Mouse (Mus musculus): ENCODE results near the gene Clip2.

Gene Clip2

DNA sequence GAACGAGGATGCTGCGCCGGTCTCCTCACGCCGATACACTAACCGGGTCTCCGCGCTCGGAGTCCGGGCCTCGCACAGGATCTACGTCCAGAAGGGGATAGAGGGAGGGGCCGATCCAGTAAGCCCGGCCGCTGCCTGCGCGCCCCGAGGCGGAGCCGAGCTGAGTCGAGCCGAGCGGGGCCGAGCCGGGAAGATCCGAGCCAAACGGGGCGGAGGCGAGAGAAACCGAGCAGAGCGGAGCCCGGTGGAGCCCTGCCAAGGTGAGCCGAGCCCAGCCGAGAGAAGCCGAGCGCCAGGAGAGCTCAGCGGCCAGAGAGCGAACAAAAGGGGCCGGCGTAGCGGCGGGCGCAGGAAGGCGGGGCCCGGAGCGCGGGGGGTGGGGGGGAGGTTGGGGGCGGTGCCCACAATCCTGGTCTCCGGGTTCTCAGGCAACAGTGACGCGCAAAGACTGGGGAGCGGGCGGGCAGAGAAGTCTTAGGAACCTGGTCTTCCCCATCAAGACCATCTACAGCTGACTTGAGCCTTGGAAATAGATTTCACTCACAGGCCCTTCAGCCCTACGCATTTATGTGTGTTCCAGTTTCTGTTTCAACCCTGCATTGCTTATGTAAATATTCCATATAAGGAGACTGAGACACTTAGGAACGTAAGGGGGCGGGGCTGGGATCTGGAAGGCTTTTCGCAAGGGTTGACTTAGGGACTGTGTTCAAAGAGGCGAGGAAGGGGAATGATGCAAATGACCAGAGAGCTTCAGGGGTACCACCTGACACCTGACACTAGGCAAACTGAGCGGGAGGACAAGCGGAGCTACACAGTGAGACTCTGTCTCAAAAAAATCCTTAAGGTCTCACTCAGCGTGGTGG, at the start of gene Clip2:
Gene Clip2 (minus strand): TSS at position 325 of the 863 bp plus-strand sequence.
- DNase-seq (ENCODE audit: low spot score in 2 of 2): peak; percentile 96 to 98

DNA sequence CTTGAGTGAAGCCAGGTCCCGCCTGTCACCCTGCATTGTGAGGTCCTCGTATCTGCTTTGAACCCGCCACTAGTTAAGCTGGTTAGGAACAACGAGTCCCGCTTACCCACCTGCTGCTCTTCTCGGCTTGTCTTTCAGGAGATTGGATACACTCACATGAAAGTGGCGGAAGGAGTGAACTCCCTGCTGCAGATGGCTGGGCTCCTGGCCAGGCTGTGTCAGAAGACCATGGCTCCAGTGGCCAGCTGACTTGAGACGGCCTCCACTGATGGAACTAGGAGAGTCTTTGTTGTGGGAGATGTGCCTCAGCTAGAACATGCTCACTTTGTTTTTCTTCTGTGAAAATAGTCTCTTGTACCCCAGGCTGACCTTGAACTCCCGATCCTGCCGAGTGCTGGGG, 45.5 kb upstream of the Clip2 start:
- DNase-seq (ENCODE audit: low spot score in 2 of 2): peak in 1 of 2 experiments; percentile 36

DNA sequence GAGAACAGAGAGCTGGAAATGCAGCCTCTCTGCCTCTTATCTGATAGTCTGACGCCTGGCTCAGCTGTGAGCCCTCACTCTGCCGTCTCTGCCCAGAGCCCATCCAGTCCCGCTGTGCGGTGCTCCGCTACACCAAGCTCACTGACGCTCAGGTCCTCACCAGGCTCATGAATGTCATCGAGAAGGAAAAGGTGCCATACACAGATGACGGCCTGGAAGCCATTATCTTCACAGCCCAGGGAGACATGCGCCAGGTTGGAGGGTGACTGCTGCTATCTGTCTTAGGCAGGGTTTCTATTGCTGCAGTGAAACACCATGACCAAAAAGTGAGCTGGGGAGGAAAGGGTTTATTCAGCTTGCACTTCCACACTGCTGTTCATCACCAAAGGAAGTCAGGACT, 40.9 kb upstream of the Clip2 start:
- DNase-seq (ENCODE audit: low spot score in 2 of 2): no peak

DNA sequence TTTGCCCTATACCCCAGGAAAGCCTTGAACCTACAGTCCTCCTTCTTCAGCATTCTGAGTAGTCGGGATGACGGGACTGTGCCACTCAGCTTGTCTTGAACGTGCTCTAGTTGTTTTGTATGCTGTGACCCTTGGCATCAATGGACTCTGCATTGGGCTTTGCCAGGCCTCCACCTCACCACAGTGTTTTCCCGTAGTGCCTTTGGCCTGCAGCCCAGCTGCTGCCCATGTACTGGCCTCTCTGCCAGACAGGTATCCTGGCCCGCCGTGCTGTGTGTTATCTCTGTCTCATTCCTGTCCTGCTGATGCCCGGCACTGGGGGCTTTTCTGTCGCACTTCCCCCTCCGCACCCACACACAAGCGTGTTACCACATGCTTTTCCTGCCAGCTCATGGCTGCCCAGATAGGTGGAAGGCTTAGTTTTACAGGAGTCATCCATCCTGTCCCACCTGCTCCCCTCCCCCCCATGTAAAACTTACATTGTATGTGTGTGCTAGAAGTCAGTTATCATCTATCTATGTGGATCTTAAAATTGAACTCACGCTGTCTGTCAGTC, 39.9 kb upstream of the Clip2 start:
- DNase-seq (ENCODE audit: low spot score in 2 of 2): peak in 1 of 2 experiments; percentile 39

DNA sequence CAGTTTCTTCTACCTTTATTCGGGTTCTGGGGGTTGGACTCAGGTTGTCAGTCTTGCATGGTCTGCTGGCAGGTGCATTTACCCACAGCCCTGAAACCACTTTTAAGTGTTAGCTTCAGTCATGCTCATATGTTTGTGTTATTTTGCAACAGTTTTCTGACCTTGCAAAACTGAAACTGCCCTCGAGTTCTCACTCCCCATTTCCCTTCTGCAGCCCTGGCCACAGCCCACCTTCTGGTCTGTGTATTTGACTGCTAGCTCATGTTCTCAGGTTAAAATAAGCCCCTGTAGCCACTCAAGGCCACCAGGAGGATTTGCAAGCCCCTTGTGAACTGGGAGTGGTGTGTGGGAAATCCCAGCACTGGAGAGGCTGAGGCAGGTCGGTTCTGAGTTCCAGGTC, 37.7 kb upstream of the Clip2 start:
- no peak for DNase-seq (ENCODE audit: low spot score in 2 of 2)

DNA sequence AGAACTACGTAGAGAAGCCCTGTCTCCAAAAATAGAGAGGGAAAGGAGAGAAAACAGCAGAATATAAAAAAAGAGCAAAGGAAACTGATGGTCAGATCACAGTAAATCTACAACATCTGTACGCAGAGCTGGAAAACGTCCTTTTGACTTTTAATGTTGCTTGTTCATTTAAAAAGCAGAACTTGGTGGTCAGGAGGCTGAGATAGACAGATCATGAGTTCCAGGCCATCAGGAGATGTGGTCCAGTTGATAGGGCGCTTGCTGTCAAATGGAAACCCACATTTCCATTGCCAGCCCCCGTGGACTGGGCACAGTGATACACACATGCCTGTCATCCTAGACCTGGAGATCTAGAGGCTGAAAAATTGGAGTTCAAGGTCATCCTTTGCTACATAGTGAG, 32.6 kb upstream of the Clip2 start:
- DNase-seq (ENCODE audit: low spot score in 2 of 2): no peak

DNA sequence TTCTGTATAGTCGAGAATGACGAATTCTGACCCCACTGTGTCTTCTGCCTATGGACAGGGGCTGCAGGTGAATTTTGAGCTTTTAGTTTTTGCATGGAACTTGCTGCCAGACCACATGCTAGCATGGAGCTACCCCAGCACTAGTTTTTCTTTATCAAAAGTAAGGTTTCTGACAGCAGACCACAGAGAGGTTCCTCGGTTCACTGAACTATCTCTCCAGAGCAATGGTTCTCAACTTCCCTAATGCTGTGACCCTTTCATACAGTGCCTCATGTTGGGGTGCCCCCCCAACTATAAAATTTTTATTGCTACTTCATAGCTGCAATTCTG, 31.6 kb upstream of the Clip2 start:
- DNase-seq (ENCODE audit: low spot score in 2 of 2): no peak

DNA sequence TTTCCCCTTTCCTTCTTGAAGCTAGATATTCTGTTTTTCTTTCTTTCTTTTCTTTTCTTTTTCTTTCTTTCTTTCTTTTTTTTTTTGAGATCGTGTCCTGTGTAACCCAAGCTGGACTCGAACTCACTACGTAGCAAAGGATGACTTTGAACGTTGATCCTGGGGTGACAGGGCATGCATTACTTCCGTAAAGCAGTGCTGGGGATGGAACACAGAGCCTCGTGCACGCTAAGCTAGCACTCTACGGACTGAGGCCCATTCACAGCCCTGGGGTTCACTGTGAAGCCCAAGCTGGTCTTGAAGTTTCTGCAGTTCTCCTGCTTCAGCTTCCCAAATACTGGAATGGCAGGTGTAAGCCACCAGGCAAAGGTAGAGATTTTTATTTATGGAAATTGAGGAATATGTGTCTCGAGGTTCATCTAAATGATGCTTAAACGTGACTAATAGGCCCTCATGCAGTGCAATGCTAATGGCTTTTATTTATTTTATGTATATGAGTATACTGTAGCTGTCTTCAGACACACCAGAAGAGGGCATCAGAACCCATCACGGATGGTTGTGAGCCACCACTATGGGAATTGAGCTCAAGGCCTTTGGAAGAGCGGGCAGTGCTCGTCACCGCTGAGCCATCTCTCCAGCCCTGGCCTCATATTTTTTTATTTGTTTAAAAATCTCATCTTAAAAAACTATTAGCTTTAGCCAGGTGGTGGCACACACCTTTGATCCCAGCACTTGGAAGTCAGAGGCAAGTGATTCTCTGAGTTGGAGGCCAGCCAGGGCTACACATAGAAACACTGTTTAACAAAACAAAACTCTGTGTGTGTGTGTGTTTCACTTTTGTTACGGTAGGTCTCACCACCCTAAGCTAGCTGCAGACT, 31.0 kb upstream of the Clip2 start:
- DNase-seq (ENCODE audit: low spot score in 2 of 2): no peak

DNA sequence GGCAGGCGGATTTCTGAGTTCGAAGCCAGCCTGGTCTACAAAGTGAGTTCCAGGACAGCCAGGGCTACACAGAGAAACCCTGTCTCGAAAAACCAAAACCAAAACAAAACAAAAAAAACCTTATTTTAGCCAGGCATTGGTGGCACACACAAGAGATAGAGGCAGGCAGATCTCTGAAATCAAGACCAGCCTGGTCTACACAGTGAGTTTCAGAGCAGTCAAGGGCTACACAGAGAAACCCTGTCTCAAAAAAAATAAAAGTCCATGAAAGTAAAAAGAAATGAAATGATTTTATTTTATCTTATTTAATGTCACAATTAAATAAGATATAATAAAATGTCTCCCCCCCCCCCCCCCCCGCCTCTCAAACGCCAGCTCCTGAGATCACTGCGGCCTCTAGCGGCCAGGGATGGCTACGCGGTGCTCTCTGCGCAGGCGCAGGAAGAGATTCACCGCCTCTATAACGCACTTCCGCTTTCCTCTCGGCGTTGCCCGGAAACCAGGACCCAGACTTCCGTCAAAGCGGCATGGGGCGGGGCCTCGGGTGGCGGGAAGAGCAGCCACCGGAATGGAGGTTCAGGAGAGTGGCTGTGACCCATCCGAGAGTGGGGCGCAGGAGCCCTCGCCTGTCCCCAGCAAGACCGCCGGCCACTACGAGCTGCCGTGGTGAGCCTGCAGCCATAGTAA, 30.1 kb upstream of the Clip2 start:
- DNase-seq (ENCODE audit: low spot score in 2 of 2): peak; percentile 94 to 97

DNA sequence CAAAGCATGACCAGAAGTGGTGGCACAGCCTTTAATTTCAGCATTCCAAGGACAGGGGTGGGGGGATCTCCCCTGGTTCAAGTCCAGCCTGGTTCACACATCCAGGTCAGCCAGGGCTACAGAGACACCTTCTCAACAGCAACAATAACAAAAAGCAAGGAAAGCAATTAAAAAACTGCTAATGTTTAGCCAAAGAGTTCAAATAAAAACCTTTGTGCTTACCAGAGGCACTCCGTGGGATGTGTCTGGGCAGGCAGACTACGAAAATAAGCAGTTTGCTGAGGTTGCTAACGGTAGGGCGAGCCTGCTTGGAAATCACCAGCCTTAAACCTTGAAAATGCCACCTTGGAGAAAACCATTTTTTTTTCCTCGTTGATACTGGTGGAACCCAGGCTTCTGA, 28.9 kb upstream of the Clip2 start, which contains the start of gene Rfc2:
Gene Rfc2 (plus strand): TSS at position 221 of the 400 bp plus-strand sequence.
- DNase-seq (ENCODE audit: low spot score in 2 of 2): no peak

DNA sequence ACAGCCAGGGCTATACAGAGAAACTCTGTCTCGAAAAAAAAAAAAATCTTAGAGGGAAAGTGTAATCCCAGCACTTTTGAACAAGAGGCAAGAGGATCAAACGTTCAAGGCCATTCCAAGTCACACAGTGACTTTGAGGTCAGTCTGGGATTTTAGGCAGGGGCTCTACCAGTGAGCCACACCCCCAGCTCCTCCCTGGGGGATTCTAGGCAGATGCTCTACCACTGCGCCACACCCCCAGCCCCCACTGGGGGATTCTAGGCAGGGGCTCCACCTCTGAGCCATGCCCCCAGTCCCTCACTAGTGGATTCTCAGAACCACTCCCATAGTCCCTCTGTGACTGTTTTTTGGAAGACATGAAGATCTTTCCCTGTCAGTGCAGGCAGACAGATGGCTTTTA, 26.9 kb upstream of the Clip2 start:
- DNase-seq (ENCODE audit: low spot score in 2 of 2): no peak

DNA sequence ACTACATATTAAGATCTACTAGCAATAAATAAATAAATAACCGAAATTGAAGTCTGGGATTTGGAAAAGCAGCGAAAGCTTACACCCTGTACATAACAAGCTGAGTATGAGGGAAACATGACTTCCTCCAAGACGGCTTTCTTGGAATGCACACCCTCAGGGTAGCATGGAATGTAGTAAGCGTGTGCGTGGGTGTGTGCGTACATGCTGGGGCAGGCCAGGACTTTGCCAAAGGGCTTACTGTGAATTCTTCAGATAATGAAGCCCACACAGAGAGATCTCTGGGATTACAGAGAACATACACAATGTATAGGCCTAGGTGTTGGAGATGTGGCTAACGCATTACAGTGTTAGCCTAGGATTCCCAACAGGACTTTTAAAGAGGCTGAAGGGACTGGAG, 25.3 kb upstream of the Clip2 start:
- DNase-seq (ENCODE audit: low spot score in 2 of 2): no peak

DNA sequence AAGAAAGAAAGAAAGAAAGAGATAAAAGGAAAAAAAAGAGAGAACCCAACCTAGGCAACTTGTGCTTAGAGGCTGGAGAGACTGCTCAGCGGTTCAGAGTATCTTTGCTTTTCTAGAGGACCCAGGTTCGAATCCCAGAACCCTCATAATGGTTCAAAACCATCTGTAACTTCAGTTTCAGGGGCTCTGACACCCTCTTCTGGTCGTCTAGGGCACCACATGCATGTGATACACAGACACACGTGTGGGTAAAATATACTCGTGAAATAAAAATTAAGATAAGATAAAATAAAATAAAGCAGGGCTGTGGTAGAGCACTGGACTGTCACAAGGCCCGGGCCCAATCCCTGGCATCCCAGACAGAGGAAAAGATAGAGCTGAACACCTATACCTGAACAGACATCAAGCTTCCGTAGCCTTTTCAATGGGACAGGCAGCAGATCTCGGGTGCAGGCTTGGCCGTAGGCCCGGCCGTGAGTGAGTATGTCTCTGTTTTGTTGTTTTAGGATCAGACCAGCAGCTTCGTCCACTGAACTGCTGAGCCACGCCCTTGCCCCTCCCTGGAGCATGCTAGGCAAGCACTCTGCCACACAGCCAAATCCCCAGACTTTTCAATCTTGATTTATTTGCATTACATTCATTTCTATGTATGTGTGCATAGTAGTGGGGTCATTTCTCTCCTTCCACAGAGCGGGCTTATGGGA, 24.4 kb upstream of the Clip2 start:
- DNase-seq (ENCODE audit: low spot score in 2 of 2): no peak

DNA sequence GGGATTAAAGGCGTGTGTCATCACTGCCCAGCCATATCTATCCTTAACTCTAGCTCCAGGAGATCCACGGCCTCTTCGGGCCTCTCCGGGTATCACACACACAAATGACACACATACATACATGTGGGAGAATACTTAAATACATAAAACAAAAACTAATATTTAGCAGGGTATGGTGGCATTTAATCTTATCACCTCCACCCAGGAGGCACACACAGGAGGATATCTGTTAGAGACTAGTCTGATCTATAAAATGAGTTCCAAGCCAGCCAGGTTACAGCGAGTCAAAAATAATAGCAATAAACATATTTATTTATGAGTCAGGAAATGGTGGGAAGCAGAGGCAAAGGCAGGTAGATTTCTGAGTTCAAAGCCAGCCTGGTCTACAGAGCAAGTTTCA, 23.6 kb upstream of the Clip2 start:
- no peak for DNase-seq (ENCODE audit: low spot score in 2 of 2)

DNA sequence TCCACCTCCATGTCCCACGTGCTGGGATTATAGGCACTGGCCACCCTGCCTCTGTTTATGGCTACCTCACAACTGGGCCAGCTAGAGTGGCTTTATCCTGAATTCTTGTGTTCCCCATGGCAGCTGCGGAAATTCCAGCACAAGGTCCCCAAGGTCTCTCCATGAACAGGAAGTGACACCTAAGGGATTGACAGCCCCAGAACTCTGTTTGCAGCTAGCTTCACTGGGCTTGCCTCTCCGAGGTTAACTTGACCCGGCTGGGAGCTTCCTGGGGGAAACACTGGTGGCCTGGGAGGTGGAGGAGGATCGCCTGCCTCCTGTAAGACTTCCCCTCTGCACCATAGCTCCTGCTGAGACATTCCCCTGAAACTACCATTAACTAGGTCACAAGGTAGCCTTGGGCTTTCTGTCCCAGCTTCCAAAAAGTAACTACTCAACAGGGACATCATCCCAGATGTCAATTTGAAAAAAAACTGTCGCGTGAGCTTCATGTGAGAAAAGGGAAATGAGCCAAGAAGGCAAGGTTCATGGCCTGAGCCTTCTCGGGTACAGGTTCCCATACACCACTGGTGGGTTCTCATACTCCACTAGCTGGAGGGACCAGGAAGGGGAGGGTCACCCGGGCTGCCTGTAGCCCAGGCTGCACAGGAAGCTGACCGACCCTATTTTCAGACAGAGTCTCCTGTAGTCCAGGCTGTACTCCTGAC, 20.4 kb upstream of the Clip2 start:
- peak in 1 of 2 experiments; percentile 57 for DNase-seq (ENCODE audit: low spot score in 2 of 2)

DNA sequence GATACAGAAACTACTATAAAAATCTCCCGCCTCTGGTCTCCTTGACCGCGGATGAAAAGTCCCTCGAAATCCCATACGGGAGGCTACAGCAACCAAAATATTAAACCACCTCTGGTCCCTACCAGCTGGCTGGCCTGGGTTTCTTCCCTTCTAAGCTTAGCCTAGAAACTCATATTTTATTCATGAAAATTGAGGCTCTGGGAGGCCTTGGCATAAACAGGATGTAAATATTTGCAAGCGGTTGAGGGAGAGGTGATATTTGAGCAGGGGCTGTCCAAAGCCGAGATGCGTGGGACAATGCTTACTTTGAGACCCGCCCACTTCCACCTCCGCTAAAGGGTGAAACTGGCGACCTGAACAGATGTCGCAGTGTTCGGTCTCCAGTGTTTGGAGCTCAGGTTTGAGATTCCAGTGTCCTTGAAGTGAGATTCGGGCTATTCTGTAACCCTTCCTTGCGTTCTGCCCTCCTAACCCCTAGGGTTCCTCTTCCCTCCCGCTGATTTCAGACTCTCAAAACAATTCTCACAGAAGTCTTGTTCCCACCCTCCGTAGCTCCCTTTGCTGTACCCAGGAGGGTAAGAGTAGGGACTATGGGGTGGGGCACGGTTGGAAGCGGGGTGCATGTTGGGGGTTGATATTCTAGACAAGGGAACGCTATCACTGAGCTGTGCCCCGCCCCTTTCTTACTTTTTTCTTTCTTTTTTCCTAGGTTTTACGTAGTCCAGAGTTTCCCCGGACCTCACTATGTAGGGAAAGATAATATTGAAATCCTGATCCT, 19.7 kb upstream of the Clip2 start:
- DNase-seq (ENCODE audit: low spot score in 2 of 2): peak; percentile 73 to 76

DNA sequence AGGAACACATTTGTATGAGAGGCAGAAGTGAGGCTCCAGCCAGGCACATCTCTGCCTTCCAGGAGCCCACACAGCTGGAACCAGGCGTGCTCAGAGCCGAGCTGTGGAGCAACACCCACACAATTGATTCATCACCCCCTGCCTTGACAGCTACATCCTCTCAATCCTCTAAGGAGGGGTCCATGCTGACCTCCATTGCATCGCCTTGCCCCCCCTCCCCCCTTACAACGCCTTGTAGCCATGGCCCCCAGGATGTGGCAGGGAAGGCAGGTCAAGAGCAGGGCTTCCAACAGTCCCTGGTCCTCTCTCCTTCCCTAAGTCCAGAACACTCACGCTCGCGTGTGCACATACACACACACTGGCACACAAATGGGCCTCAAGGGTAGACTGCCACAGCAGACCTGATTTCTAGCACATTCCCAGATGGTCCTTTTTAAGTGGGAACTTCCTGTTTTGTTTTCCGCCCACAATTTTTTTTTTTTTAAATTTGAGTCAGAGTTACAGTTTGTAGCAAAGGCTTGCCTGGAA, 16.8 kb upstream of the Clip2 start:
- DNase-seq (ENCODE audit: low spot score in 2 of 2): peak in 1 of 2 experiments; percentile 48

DNA sequence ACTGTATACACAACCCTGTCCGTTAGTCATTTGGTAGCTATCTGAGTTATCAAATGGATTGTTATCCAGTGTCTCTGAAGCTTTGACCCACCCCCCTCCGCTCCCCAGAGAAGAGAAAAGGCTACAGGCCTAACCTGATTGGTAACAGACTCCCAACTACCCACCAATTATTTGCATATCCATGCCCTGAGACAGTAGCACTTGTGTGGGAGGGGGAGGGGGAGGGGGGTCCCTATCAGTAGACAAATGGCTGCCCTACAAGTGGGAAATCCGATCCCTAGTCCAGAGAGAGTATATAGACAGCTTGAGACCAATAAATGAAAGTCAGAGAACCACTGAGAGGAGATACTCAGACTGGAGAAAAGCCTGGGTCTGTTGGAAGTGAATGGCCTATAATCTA, 15.8 kb upstream of the Clip2 start:
- DNase-seq (ENCODE audit: low spot score in 2 of 2): no peak

DNA sequence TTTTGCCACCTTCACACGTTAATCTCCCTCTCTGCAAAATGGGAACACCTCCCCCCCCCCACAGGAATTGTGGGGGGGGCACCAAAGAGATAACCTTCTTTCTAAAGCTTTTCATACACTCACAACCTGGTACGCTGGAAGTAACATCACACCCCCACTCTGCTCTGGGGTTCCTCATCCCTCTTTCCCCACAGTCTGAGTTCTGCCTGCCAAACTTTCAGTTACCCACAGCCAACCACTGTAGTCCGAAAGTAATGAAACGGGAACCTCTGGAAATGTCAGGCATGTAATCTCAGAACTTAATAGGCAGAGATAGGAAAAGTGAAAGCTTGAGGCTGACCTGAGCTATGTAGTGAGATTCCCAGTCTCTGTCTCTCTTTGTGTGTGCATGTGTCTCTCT, 15.2 kb upstream of the Clip2 start:
- DNase-seq (ENCODE audit: low spot score in 2 of 2): no peak

DNA sequence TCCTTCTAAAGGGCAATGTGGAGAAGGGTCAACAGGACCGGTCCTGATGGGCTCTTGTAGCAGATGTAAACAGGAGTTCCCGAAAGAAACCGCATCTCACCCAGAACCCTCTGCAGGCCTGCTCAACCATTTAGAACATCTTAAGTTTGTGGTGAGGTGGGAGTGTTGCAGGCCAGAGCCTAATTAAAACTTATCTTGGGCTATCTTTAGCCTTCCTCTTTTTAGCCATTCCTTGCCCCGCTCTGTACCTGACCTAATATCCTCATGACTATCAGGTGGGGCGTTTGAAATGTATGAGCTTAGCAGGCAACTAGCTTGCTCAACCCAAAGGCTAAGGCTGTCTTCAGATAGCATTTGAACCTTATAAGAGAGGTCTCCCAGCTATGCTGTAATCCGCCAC, 13.5 kb upstream of the Clip2 start:
- no peak for DNase-seq (ENCODE audit: low spot score in 2 of 2)
